Mouse (Mus musculus) layer of hippocampus, adult 2 months (tissue): ENCODE results near the gene Olfr521. TPM values are rescaled to one million over a fixed set of nuclear protein-coding genes. Genes with fewer than 3 reads are reported as not detected.
"Not testable (repeated sequence)": the region's sequence is repeated elsewhere in the genome, so short reads cannot be mapped to it uniquely, and the experiment has no call there.

Experiments used
- DNase-seq, 2 experiments: peaks; one replicate each; pipeline ENCODE4 v3.0.0; 2022; ENCODE audit warnings: low spot score in 2 of 2
- H3K27ac ChIP-seq: fragments of 200-600 bp; 2 replicates; pipeline ENCODE4 v1.8.1; 2022
- H3K4me3 ChIP-seq: fragments of 200-600 bp; 2 replicates; pipeline ENCODE4 v1.8.1; 2022; ENCODE audit warnings: mild to moderate bottlenecking
- CTCF ChIP-seq: fragments of 200-600 bp; conservative IDR thresholded peaks from 2 replicates; pipeline ENCODE4 v1.8.1; 2022; ENCODE audit warnings: antibody characterized with exemption, mild to moderate bottlenecking, moderate library complexity
- long read RNA-seq, 2 experiments: library from polyadenylated mRNA; stranded (forward); transcript quantifications; one replicate each; pipeline ENCODE4 v2.0.0; 2021; ENCODE audit warnings: borderline mapping rate in 2 of 2
- total RNA-seq, 2 experiments: library from RNA; stranded (reverse); gene quantifications; 2 replicates each; pipeline ENCODE4 v1.2.3; 2021

Olfr521 gene
- not detected for total RNA-seq
- long read RNA-seq, experiment 1, result 0 reads
- long read RNA-seq, experiment 2, result 0 reads

DNA sequence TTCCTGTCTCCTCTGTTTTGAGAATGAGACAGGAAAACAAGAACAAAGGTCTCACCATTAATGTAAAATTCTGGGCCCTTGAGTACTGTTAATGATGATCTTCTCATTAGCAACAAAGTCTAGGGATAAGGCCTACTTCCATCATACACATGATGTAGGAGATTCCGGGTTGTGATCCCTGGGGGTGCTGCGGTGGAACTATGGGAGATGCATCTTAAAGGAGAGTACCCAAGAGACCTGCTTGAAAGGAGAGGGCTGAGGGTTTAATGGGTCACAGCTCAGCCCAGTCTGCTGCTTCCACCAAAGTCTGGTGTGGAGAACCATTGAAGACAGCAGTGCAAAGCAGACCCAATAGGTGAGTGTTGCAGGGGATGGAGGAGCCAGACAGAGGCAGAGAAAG lies at the start of gene Olfr521:
TSS of gene Olfr521 (plus strand) at position 301 of the 400 bp plus-strand sequence.
- no peak for DNase-seq
- TF ChIP-seq CTCF, result no peak
- no peak within 1 kb of the TSS for H3K27ac ChIP-seq
- no peak within 1 kb of the TSS for H3K4me3 ChIP-seq

DNA sequence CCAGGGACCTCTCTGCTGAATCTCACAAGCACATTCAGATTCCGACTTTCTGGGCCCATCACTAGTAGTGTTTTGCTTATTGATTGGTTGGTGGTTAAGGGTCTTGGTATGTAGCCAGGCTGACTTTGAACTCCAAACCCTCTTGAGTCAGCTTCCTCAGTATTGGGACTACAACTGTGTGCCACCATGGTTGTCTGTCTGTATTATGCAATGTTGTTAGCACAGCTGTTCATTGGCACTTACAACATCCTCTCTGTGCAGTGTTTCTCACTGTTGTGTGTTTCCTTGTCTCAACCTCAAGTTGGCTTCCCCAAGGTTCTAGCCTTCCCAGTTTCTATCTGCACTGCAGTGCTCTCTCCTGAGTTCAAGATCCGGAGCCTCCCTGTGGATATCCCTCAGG lies 46.8 kb upstream of the Olfr521 start:
- Histone ChIP-seq H3K4me3 (no peak overlapping the region), H3K27ac (no peak overlapping the region)
- no peak for TF ChIP-seq CTCF
- DNase-seq, result no peak

DNA sequence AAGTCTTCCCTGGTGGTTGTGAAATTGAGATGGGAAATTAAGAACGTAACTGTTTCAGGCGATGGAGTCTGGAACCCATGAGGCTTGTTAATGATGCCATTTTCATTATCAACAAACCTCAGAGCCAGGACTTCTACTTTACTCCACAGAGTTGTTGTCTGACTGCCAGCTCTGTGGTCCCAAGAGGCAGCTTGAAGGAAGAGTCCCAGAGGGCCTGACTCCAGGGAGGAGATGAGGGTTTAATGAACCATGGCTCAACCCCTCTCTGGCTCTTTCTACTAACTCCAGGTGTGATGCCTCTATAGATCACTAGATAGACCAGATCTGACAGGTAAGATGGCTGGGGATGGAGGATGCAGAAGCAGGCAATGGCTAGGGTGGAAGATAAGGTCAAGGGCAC lies 33.3 kb upstream of the Olfr521 start, which contains the start of gene Olfr520:
TSS of gene Olfr520 (plus strand) at position 301 of the 400 bp plus-strand sequence.
- H3K4me3 ChIP-seq, result no peak within 1 kb of the TSS
- no peak for TF ChIP-seq CTCF
- H3K27ac ChIP-seq, result no peak within 1 kb of the TSS
- no peak for DNase-seq

DNA sequence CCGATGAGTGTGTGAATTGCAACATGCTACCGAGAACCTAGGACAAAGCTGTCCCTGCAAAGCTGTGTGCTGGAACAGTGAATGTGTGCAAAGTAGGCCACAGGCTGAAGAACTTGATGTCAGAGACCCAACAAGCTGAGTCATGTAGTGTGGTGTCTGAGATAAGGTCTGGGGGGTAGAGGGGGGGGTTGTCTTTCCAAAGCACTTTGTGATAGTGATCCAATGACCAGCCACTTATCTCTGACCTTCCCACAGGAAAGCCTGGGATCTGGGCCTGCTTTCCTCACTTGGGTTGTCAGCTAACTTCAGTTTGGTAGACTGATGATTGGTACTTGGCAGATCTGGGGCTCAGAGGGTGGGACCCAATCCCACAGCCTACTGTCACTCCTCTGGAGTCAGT lies 28.7 kb upstream of the Olfr521 start:
- DNase-seq, result no peak
- Histone ChIP-seq H3K27ac (no peak overlapping the region), H3K4me3 (no peak overlapping the region)
- no peak for TF ChIP-seq CTCF

DNA sequence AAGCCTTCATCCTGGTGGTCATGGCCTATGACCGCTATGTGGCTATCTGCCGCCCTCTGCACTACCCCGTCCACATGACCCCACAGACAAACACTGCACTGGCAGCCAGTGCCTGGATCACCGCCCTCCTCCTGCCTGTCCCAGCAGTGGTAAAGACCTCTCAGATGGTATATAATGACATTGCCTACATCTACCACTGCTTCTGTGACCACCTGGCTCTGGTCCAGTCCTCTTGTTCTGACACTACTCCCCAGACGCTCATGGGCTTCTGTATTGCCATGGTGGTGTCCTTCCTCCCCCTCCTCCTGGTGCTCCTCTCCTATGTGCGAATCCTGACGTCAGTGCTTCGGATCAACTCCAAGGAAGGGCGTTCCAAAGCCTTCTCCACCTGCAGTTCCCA lies 27.8 kb upstream of the Olfr521 start:
- not testable (repeated sequence) for DNase-seq, H3K4me3 ChIP-seq, H3K27ac ChIP-seq

DNA sequence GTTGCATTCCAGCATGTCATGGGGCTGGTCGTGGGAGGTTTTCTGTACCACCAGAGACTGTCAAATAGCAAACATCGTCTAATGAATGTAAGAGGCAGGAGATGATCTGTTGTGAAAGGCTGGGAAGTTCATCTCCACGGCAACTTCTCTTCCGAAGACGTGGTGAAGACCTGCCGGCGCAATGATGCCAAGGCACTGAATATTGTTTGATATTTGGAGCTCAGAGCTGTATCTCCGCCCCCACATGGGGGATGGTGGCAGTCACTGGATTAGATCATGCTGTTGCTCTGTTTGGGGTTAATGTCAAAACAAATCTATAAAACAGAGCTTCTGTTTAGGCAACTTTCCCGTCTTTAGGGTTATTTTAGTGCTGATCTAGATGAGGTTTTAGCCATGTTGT lies 24.0 kb upstream of the Olfr521 start:
- Histone ChIP-seq H3K27ac (no peak overlapping the region), H3K4me3 (no peak overlapping the region)
- DNase-seq, result peak; percentile 18 to 51
- TF ChIP-seq CTCF, result 0 out of 2 replicates have a peak, but pooled peaks have one; percentile 8

DNA sequence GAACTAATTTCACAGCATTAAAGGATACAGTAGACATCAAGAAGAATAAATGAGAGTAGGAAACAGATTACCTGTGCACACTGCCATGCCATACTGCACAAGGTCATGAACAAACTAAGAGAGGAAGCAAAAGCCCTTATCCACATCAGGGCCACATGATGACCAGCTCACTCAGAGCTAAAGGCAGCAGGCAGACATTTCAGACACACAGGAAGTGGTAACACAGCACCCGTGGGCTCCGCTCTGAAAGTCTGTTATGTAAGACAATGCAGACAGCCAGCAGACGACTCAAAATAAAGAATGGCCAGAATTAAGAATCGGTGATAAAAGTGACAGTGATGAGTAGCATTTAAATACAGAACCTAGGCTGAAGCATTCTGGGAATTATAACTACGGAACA lies 18.1 kb downstream of the Olfr521 start:
- no peak overlapping the region for H3K4me3 ChIP-seq
- TF ChIP-seq CTCF, result no peak
- no peak for DNase-seq
- no peak overlapping the region for H3K27ac ChIP-seq

DNA sequence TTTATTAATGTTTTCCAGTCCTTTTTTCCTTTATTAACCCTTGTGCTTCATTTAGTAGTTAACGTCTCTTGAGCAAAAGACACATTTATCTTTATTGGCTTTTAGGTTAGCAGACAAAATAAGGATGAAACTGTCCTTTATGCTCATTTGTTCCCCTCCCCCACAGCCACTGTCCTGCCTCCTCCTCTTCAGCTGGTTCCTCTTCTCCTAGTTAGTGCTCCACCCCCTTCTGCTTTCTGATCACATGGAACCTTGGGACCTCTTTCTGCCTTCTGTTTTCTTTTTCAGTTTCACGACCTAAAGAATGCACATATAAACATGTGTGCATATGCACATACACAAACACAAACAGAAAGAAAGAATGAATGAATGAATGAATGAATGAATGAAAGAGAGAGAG lies 18.6 kb downstream of the Olfr521 start:
- Histone ChIP-seq H3K27ac (no peak overlapping the region), H3K4me3 (no peak overlapping the region)
- TF ChIP-seq CTCF, result no peak
- DNase-seq, result no peak

DNA sequence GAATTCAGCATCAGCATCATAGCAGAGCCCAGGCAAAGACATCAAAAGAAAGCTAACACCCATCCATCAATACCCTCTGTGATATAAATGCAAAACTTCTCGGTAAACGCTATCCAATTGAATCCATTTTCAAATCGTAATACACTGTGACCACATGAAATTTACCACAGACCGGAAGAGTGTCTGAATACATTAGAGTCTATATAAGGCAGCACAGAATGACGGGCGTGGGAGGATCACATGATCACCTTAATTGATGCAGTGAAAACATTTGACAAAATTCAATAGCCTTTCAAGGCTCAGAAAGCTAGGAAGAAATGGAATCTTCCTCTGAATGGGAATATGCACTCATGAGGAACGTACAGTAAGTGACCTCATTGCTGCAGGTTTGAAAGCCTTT lies 20.1 kb downstream of the Olfr521 start:
- TF ChIP-seq CTCF, result no peak
- no peak overlapping the region for H3K4me3 ChIP-seq
- H3K27ac ChIP-seq, result no peak overlapping the region
- no peak for DNase-seq

DNA sequence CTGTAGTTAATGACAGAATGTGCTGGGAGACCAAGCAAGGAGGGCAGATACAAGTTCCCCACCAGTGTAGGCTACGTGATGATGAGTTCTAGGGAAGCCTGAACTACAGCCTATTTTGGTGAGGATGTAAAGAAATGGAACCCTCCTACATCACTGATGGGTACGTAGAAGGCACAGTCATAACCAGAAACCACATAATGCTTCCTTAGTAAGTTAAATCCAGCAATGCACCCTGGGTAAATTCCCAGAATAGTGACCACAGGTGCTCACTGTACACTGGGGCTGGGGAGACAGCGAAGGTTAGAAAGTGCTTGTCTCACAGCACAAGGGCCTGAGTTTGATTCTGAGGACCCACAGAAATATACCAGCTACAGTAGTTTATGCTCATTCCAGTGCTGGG lies 22.2 kb downstream of the Olfr521 start:
- no peak overlapping the region for H3K4me3 ChIP-seq
- no peak overlapping the region for H3K27ac ChIP-seq
- DNase-seq, result no peak
- no peak for TF ChIP-seq CTCF

DNA sequence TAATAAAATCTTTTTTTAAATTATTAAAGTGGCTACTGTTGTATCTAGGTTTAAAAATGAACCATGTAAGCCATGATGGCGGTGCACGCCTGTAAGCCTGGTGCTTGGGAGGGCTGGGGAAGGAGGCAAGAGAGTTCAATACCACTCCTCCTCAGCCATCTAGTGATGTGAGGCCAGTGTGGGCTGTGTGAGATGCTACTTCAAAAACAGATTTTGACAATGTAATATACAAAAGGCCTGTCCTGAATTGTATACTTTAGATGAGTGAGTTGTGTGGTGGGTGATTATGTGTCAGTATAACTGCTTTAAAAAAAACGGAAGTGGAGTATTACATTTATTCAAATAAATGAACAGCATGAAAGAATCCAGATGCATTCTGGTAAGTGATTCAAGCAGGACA lies 23.5 kb downstream of the Olfr521 start:
- no peak overlapping the region for H3K4me3 ChIP-seq
- TF ChIP-seq CTCF, result no peak
- no peak for DNase-seq
- no peak overlapping the region for H3K27ac ChIP-seq

DNA sequence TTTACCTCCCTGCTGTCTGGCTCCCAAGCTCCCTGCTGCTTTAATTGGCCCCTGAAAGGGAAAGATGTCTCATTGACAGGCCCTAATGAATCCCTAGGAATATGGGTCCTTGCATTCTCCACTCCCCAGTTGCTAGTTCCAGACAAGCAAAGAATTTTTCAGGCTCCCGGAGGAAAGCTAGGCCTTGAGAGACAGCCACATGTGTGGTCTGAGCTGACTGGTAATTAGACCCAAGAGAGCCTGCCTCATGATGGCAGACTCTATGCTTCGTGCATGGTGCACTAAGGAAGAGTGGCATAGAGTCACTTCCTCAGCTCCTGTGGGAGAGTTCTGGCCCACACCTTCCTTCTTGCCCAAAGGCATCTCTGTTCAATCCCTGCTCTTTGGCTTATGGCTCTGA lies 24.6 kb downstream of the Olfr521 start:
- Histone ChIP-seq H3K4me3 (no peak overlapping the region), H3K27ac (no peak overlapping the region)
- no peak for TF ChIP-seq CTCF
- no peak for DNase-seq

DNA sequence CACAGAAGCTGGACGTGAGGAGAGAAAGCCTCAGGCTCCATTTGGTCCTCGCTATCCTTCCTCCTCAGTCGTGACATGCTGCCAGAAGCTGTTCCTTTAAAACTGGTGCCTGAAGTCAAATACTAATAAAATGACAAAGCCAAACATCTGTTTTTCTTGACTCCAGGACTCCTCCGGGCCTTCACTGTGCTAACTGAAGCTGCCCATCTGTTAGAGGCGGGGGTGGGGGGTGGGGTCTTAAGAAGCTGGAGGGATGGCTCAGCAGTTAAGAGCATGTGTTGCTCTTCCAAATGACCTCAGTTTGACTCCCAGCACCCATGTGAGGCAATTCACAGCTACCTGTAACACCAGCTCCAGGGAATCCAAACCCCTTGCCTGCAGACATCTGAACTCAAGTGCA lies 25.3 kb downstream of the Olfr521 start:
- H3K27ac ChIP-seq, result no peak overlapping the region
- TF ChIP-seq CTCF, result no peak
- DNase-seq, result no peak
- no peak overlapping the region for H3K4me3 ChIP-seq

DNA sequence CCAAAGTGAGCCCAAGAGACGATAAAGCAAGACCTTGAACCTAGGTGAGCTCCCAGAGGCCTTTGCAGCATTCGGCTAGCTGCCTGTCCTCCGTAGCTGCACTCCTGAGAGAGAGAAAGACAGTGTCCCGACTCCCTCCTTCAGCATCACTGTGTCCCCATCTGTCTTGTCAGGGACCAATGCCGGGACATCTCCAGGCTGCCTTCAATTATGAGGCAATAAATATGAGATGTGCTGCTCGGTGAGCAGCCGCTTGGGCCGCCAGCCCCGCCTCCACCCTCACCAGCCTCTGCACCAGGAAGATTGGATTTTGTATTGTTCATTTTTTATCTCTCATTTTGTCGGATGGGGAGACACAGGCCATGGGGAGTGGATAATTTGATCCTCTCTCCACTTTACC lies 27.5 kb downstream of the Olfr521 start:
- DNase-seq, result no peak
- Histone ChIP-seq H3K27ac (no peak overlapping the region), H3K4me3 (no peak overlapping the region)
- no peak for TF ChIP-seq CTCF

DNA sequence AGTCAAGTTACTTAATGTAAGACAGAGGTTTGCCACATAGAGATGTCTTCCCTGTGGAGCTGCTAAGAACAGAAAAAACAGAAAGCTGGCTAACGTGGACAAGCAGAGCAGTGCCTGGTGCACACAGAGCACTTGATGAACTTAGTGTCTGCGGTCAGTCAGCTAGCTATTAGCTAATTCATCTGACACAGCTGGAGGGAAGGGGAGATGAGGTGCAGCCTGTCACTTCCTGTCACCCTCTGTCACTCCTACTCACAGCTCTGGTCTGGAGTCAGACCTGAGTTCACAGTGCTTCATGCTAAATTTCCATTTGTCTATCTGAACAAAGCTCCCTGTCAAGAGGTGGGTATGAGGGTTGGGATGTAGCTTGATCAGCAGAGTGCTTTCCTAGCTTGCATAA lies 30.8 kb downstream of the Olfr521 start:
- H3K27ac ChIP-seq, result no peak overlapping the region
- no peak overlapping the region for H3K4me3 ChIP-seq
- DNase-seq, result no peak
- TF ChIP-seq CTCF, result no peak
